Mouse (Mus musculus): Measurements from ENCODE around the gene Myo15b. TPM values are rescaled to one million over a fixed set of nuclear protein-coding genes. Genes with fewer than 3 reads are reported as not detected.

Gene Myo15b
- total and polyA plus RNA-seq, 2 experiments from 2014 or later, result 0.09 TPM; not detected in 1

- Histone ChIP-seq H3K27ac (ENCODE audit: low read depth, low read length) (no peak overlapping the region), H3K4me2 (ENCODE audit: low read depth, low read length, poor library complexity, severe bottlenecking) (no peak overlapping the region), H3K9ac (replicated peaks; ENCODE audit: low read length, poor library complexity, severe bottlenecking) (no peak overlapping the region), H3K4me1 (ENCODE audit: insufficient read depth, low read length) (no peaks in the 10 kb centered on the region), H3K36me3 (ENCODE audit: insufficient read depth, low read length) (peaks cover 64% of the 10 kb centered on the region), H3K4me3 (ENCODE audit: low read depth, low read length) (no peak overlapping the region), H3K9me3 (ENCODE audit: low read length) (no peaks in the 10 kb centered on the region), H3K27me3 (ENCODE audit: insufficient read depth, low read length) (no peaks in the 10 kb centered on the region)
- 87% methylated on average over 7 of the region's 7 CpGs for WGBS
- no peak for DNase-seq (ENCODE audit: low spot score)
- peak; percentile 23 for TF ChIP-seq CTCF (IDR thresholded peaks at IDR 0.05)
- ATAC-seq (ENCODE audit: low FRiP score), result no peak
Observed at GRCm38 (mm10) chr11:115941980-115942379, 83.8 kb downstream of the Myo15b start.

Other genes starting within 250 kb of the Myo15b start
- 13.6 and 13.7 TPM in 2 replicates for gene Mif4gd, start 245.4 kb upstream of the Myo15b start, total RNA-seq (2014; rRNA removed)
- gene Mif4gd, start 245.4 kb upstream of the Myo15b start, polyA plus RNA-seq (2015; fragmentation: Nextera tagmentation; extraction: Ambion mirVana), result 15.7 and 17.7 TPM in 2 replicates
- gene Slc25a19, start 230.1 kb upstream of the Myo15b start, total RNA-seq (2014; rRNA removed), result 33.7 and 35.7 TPM in 2 replicates
- gene Slc25a19, start 230.1 kb upstream of the Myo15b start, polyA plus RNA-seq (2015; fragmentation: Nextera tagmentation; extraction: Ambion mirVana), result 44.9 and 49.6 TPM in 2 replicates
- 85.8 and 87.0 TPM in 2 replicates for gene Grb2, start 149.8 kb upstream of the Myo15b start, total RNA-seq (2014; rRNA removed)
- gene Grb2, start 149.8 kb upstream of the Myo15b start, polyA plus RNA-seq (2015; fragmentation: Nextera tagmentation; extraction: Ambion mirVana), result 153 and 158 TPM in 2 replicates
- 26.5 and 32.7 TPM in 2 replicates for gene Tmem94, start 93.0 kb upstream of the Myo15b start, total RNA-seq (2014; rRNA removed)
- gene Tmem94, start 93.0 kb upstream of the Myo15b start, polyA plus RNA-seq (2015; fragmentation: Nextera tagmentation; extraction: Ambion mirVana), result 14.6 and 15.9 TPM in 2 replicates
- gene Caskin2, start 44.8 kb upstream of the Myo15b start, total RNA-seq (2014; rRNA removed), result 18.5 and 27.9 TPM in 2 replicates
- 7.2 and 8.3 TPM in 2 replicates for gene Caskin2, start 44.8 kb upstream of the Myo15b start, polyA plus RNA-seq (2015; fragmentation: Nextera tagmentation; extraction: Ambion mirVana)
- gene Tsen54, start 43.7 kb upstream of the Myo15b start, total RNA-seq (2014; rRNA removed), result 25.0 and 27.7 TPM in 2 replicates
- 14.8 and 15.5 TPM in 2 replicates for gene Tsen54, start 43.7 kb upstream of the Myo15b start, polyA plus RNA-seq (2015; fragmentation: Nextera tagmentation; extraction: Ambion mirVana)
- 0.99 and 1.0 TPM in 2 replicates for gene Llgl2, start 34.4 kb upstream of the Myo15b start, total RNA-seq (2014; rRNA removed)
- gene Llgl2, start 34.4 kb upstream of the Myo15b start, polyA plus RNA-seq (2015; fragmentation: Nextera tagmentation; extraction: Ambion mirVana), result 0.51 and 0.81 TPM in 2 replicates
- gene Smim5, start 41.6 kb downstream of the Myo15b start, total RNA-seq (2014; rRNA removed), result not detected in 2 replicates
- 1.3 and 1.5 TPM in 2 replicates for gene Smim5, start 41.6 kb downstream of the Myo15b start, polyA plus RNA-seq (2015; fragmentation: Nextera tagmentation; extraction: Ambion mirVana)
- not detected in 2 replicates for gene Smim6, start 53.6 kb downstream of the Myo15b start, total RNA-seq (2014; rRNA removed)
- 0.26 TPM in 1 of 2 replicates, not detected in the other for gene Smim6, start 53.6 kb downstream of the Myo15b start, polyA plus RNA-seq (2015; fragmentation: Nextera tagmentation; extraction: Ambion mirVana)
- 44.3 and 46.4 TPM in 2 replicates for gene Sap30bp, start 74.9 kb downstream of the Myo15b start, total RNA-seq (2014; rRNA removed)
- gene Sap30bp, start 74.9 kb downstream of the Myo15b start, polyA plus RNA-seq (2015; fragmentation: Nextera tagmentation; extraction: Ambion mirVana), result 43.3 and 54.3 TPM in 2 replicates
- gene Recql5, start 75.1 kb downstream of the Myo15b start, total RNA-seq (2014; rRNA removed), result 18.9 and 20.4 TPM in 2 replicates
- 8.0 and 10.5 TPM in 2 replicates for gene Recql5, start 75.1 kb downstream of the Myo15b start, polyA plus RNA-seq (2015; fragmentation: Nextera tagmentation; extraction: Ambion mirVana)
- gene Itgb4, start 116.3 kb downstream of the Myo15b start, total RNA-seq (2014; rRNA removed), result 2.2 and 3.0 TPM in 2 replicates
- gene Itgb4, start 116.3 kb downstream of the Myo15b start, polyA plus RNA-seq (2015; fragmentation: Nextera tagmentation; extraction: Ambion mirVana), result 1.0 and 1.2 TPM in 2 replicates
- gene Galk1, start 154.3 kb downstream of the Myo15b start, total RNA-seq (2014; rRNA removed), result 36.3 and 44.0 TPM in 2 replicates
- gene Galk1, start 154.3 kb downstream of the Myo15b start, polyA plus RNA-seq (2015; fragmentation: Nextera tagmentation; extraction: Ambion mirVana), result 47.7 and 49.5 TPM in 2 replicates
- gene H3f3b, start 169.6 kb downstream of the Myo15b start, total RNA-seq (2014; rRNA removed), result 568 and 792 TPM in 2 replicates
- 2,143 and 2,254 TPM in 2 replicates for gene H3f3b, start 169.6 kb downstream of the Myo15b start, polyA plus RNA-seq (2015; fragmentation: Nextera tagmentation; extraction: Ambion mirVana)
- 45.2 and 55.1 TPM in 2 replicates for gene Unk, start 171.9 kb downstream of the Myo15b start, total RNA-seq (2014; rRNA removed)
- 25.5 and 26.7 TPM in 2 replicates for gene Unk, start 171.9 kb downstream of the Myo15b start, polyA plus RNA-seq (2015; fragmentation: Nextera tagmentation; extraction: Ambion mirVana)
- 0.22 and 0.71 TPM in 2 replicates for gene Unc13d, start 219.6 kb downstream of the Myo15b start, total RNA-seq (2014; rRNA removed)
- 0.67 and 0.77 TPM in 2 replicates for gene Unc13d, start 219.6 kb downstream of the Myo15b start, polyA plus RNA-seq (2015; fragmentation: Nextera tagmentation; extraction: Ambion mirVana)
- 119 and 150 TPM in 2 replicates for gene Wbp2, start 228.6 kb downstream of the Myo15b start, total RNA-seq (2014; rRNA removed)
- gene Wbp2, start 228.6 kb downstream of the Myo15b start, polyA plus RNA-seq (2015; fragmentation: Nextera tagmentation; extraction: Ambion mirVana), result 254 and 267 TPM in 2 replicates

All from midbrain, postnatal 0 days (tissue).